Mouse (Mus musculus) CD4-positive, CD25-positive, alpha-beta regulatory T cell, adult 4 months (primary cell): Measurements from ENCODE around the gene Chrm3. TPM values are rescaled to one million over a fixed set of nuclear protein-coding genes. Genes with fewer than 3 reads are reported as not detected.
"Not testable (repeated sequence)": the region's sequence is repeated elsewhere in the genome, so short reads cannot be mapped to it uniquely, and the experiment has no call there.

Experiments
- ATAC-seq: one replicate; pipeline ENCODE4 v1.8.0; 2017
- polyA plus RNA-seq, 2 experiments: library from polyadenylated mRNA; unstranded; fragments of 100-300 nt; shearing (Covaris generic); gene quantifications; one replicate each; pipeline ENCODE4 v1.2.1; 2017

Chrm3 gene
- under 1 TPM; 0.43 to 0.54 TPM for polyA plus RNA-seq

GRCm38 (mm10) chr13:10360777-10361176 lies at the start of gene Chrm3:
Gene Chrm3 (minus strand): TSS chr13:10360847.
- no peak for ATAC-seq

GRCm38 (mm10) chr13:10394364-10394763 lies 33.7 kb upstream of the Chrm3 start:
- no peak for ATAC-seq

- ATAC-seq: not testable (repeated sequence)
These were observed 14.8 kb upstream of the Chrm3 start for GRCm38 (mm10) chr13:10375487-10375886.

GRCm38 (mm10) chr13:10360199-10360694 lies 400 bp downstream of the Chrm3 start:
- no peak for ATAC-seq

- ATAC-seq: no peak
These were observed 990 bp downstream of the Chrm3 start for GRCm38 (mm10) chr13:10359516-10360198.

- ATAC-seq: no peak
These were observed 4.9 kb downstream of the Chrm3 start for GRCm38 (mm10) chr13:10355796-10356195.

GRCm38 (mm10) chr13:10354885-10355575 lies 5.6 kb downstream of the Chrm3 start:
- ATAC-seq: no peak

GRCm38 (mm10) chr13:10352141-10352540 lies 8.5 kb downstream of the Chrm3 start:
- no peak for ATAC-seq

GRCm38 (mm10) chr13:10344362-10344761 lies 16.3 kb downstream of the Chrm3 start:
- peak; percentile 93 for ATAC-seq

- ATAC-seq: no peak
These were observed 25.1 kb downstream of the Chrm3 start for GRCm38 (mm10) chr13:10335558-10335957.

GRCm38 (mm10) chr13:10332762-10333161 lies 27.9 kb downstream of the Chrm3 start:
- ATAC-seq: no peak

- ATAC-seq: no peak
These were observed 50.8 kb downstream of the Chrm3 start for GRCm38 (mm10) chr13:10309811-10310210.

GRCm38 (mm10) chr13:10295160-10295559 lies 65.5 kb downstream of the Chrm3 start:
- ATAC-seq: no peak

- peak; percentile 23 for ATAC-seq
These were observed 76.3 kb downstream of the Chrm3 start for GRCm38 (mm10) chr13:10284331-10284730.

GRCm38 (mm10) chr13:10274907-10275306 lies 85.7 kb downstream of the Chrm3 start:
- ATAC-seq: no peak

GRCm38 (mm10) chr13:10263784-10264183 lies 96.9 kb downstream of the Chrm3 start:
- no peak for ATAC-seq

GRCm38 (mm10) chr13:10253049-10253448 lies 107.6 kb downstream of the Chrm3 start:
- no peak for ATAC-seq

GRCm38 (mm10) chr13:10251499-10252179 lies 109.0 kb downstream of the Chrm3 start:
- ATAC-seq: no peak

GRCm38 (mm10) chr13:10244243-10244998 lies 116.2 kb downstream of the Chrm3 start:
- ATAC-seq: peak; percentile 54

GRCm38 (mm10) chr13:10240238-10240637 lies 120.4 kb downstream of the Chrm3 start:
- no peak for ATAC-seq

- ATAC-seq: no peak
These were observed 120.8 kb downstream of the Chrm3 start for GRCm38 (mm10) chr13:10239825-10240224.

- no peak for ATAC-seq
These were observed 123.0 kb downstream of the Chrm3 start for GRCm38 (mm10) chr13:10237616-10238015.

- no peak for ATAC-seq
These were observed 124.4 kb downstream of the Chrm3 start for GRCm38 (mm10) chr13:10236279-10236678.
